8 mouse cellular contexts compared by ENCODE assay signal in the genomic region with DNA sequence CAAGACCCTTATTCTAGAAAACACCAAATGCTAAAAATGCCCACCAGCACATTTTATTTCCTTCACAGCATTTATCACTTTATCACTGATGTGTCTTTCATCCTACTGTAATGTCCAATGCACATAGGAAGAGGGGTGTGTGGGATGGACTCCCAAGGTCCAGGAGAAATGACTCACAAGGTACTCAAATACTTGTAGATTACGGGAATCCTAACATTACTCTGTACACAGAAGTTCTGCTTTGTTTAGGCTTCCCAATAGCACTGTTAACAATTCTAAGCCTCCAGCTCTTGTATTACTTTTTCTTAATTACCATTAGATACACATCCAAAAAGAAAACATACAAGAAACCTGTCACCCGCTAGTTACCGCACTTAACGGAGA. TPM values are rescaled to one million over a fixed set of nuclear protein-coding genes. Genes with fewer than 3 reads are reported as not detected.
DNase-seq lines count a peak whose midpoint lies in the region; ATAC-seq and TF ChIP-seq lines count a peak whose summit lies in the region.

No protein-coding gene starts in this region.

- peak overlapping the region; percentile 98 for H3K9ac ChIP-seq in lung, embryonic 15.5 days
- peak overlapping the region; percentile 100 for H3K9ac ChIP-seq in embryonic facial prominence, embryonic 14.5 days (ENCODE audit: low read depth, low read length)
- peak overlapping the region; percentile 99 for H3K9ac ChIP-seq in intestine, postnatal 0 days (ENCODE audit: low read depth, low read length)
- H3K9ac ChIP-seq in neural tube, embryonic 14.5 days (replicated peaks; ENCODE audit: low read depth, low read length): peak overlapping the region; percentile 100

- no peak for TF ChIP-seq CTCF in intestine, postnatal 0 days (IDR thresholded peaks at IDR 0.05; ENCODE audit: low read depth)

- peak overlapping the region; percentile 59 for H3K4me2 ChIP-seq in lung, embryonic 15.5 days
- peak overlapping the region; percentile 64 for H3K4me2 ChIP-seq in embryonic facial prominence, embryonic 14.5 days (ENCODE audit: low read depth, low read length)
- peak overlapping the region; percentile 89 for H3K4me2 ChIP-seq in intestine, postnatal 0 days (replicated peaks; ENCODE audit: low read depth)
- H3K4me2 ChIP-seq in neural tube, embryonic 14.5 days (ENCODE audit: low read depth, low read length): peak overlapping the region; percentile 56

- peak overlapping the region; percentile 93 for H3K4me3 ChIP-seq in lung, embryonic 15.5 days
- peak overlapping the region; percentile 97 for H3K4me3 ChIP-seq in embryonic facial prominence, embryonic 14.5 days (ENCODE audit: low read depth, low read length)
- H3K4me3 ChIP-seq in intestine, postnatal 0 days (ENCODE audit: low read depth, low read length): peak overlapping the region; percentile 92
- H3K4me3 ChIP-seq in neural tube, embryonic 14.5 days (ENCODE audit: low read depth, low read length): peak overlapping the region; percentile 95

- H3K36me3 ChIP-seq in lung, embryonic 15.5 days: no peaks in the 10 kb centered on the region
- H3K36me3 ChIP-seq in embryonic facial prominence, embryonic 14.5 days (ENCODE audit: control insufficient read depth, insufficient read depth, low read length): no peaks in the 10 kb centered on the region
- no peaks in the 10 kb centered on the region for H3K36me3 ChIP-seq in intestine, postnatal 0 days (ENCODE audit: control insufficient read depth, insufficient read depth)
- H3K36me3 ChIP-seq in neural tube, embryonic 14.5 days (ENCODE audit: control insufficient read depth, insufficient read depth, low read length): no peaks in the 10 kb centered on the region

- ATAC-seq in lung, embryonic 15.5 days (ENCODE audit: borderline replicate concordance, extremely low read depth, low FRiP score, low TSS enrichment): no peak
- no peak for ATAC-seq in embryonic facial prominence, embryonic 14.5 days (ENCODE audit: low read depth)
- ATAC-seq in intestine, postnatal 0 days: no peak
- no peak for ATAC-seq in neural tube, embryonic 14.5 days (ENCODE audit: low read depth)
- ATAC-seq in activated CD4-positive, CD25-positive, alpha-beta regulatory T cell, adult 4 months: no peak

- 0% methylated on average over 4 of the region's 4 CpGs for WGBS in lung, embryonic 15.5 days
- WGBS in embryonic facial prominence, embryonic 14.5 days: 1% methylated on average over 4 of the region's 4 CpGs
- 1% methylated on average over 4 of the region's 4 CpGs for WGBS in intestine, postnatal 0 days
- WGBS in neural tube, embryonic 14.5 days: 0% methylated on average over 4 of the region's 4 CpGs

- peaks cover 18% of the 10 kb centered on the region for H3K4me1 ChIP-seq in lung, embryonic 15.5 days
- H3K4me1 ChIP-seq in embryonic facial prominence, embryonic 14.5 days (ENCODE audit: control insufficient read depth, insufficient read depth, low read length): peaks cover 23% of the 10 kb centered on the region
- no peaks in the 10 kb centered on the region for H3K4me1 ChIP-seq in intestine, postnatal 0 days (replicated peaks; ENCODE audit: control insufficient read depth, insufficient read depth, low read length)
- peaks cover 15% of the 10 kb centered on the region; the same call in 1 of the 2 replicates for H3K4me1 ChIP-seq in neural tube, embryonic 14.5 days (ENCODE audit: control insufficient read depth, insufficient read depth, low read length)

- no peaks in the 10 kb centered on the region for H3K27me3 ChIP-seq in lung, embryonic 15.5 days
- no peaks in the 10 kb centered on the region for H3K27me3 ChIP-seq in embryonic facial prominence, embryonic 14.5 days (replicated peaks; ENCODE audit: control insufficient read depth, insufficient read depth, low read length)
- no peaks in the 10 kb centered on the region for H3K27me3 ChIP-seq in intestine, postnatal 0 days (replicated peaks; ENCODE audit: control insufficient read depth, insufficient read depth, low read length)
- 0 out of 2 replicates have a peak, but pooled peaks cover 2% of the 10 kb centered on the region for H3K27me3 ChIP-seq in neural tube, embryonic 14.5 days (ENCODE audit: control insufficient read depth, insufficient read depth, low read length)

- H3K27ac ChIP-seq in lung, embryonic 15.5 days: peak overlapping the region; percentile 100
- peak overlapping the region; percentile 100 for H3K27ac ChIP-seq in embryonic facial prominence, embryonic 14.5 days (replicated peaks; ENCODE audit: low read depth, low read length)
- no peak overlapping the region for H3K27ac ChIP-seq in intestine, postnatal 0 days (ENCODE audit: low read depth, low read length)
- peak overlapping the region; percentile 99 for H3K27ac ChIP-seq in neural tube, embryonic 14.5 days (ENCODE audit: low read depth, low read length)

- no peaks in the 10 kb centered on the region for H3K9me3 ChIP-seq in lung, embryonic 15.5 days
- no peaks in the 10 kb centered on the region for H3K9me3 ChIP-seq in embryonic facial prominence, embryonic 14.5 days (ENCODE audit: control insufficient read depth, low read length)
- no peaks in the 10 kb centered on the region for H3K9me3 ChIP-seq in intestine, postnatal 0 days (ENCODE audit: control insufficient read depth)
- H3K9me3 ChIP-seq in neural tube, embryonic 14.5 days (ENCODE audit: control insufficient read depth, low read length): no peaks in the 10 kb centered on the region

- no peak for DNase-seq in lung, adult 18-20 months
- DNase-seq in embryonic facial prominence, embryonic 14.5 days (ENCODE audit: low spot score): no peak
- DNase-seq in right cerebral cortex, postnatal 36 days (ENCODE audit: low spot score in 2 of 2): no peak
- no peak for DNase-seq in layer of hippocampus, postnatal 25 days (ENCODE audit: extremely low spot score in 1 of 2, low spot score in 1 of 2)

RNA-seq across cellular contexts. Expression of gene Slc39a10, which starts 40.4 kb away (rescaled TPM):
- 41.3 and 42.7 TPM in 2 replicates for polyA plus RNA-seq in lung, embryonic 15.5 days (2015; fragmentation: Nextera tagmentation; extraction: Ambion mirVana)
- polyA plus RNA-seq in embryonic facial prominence, embryonic 14.5 days (2014; fragmentation: Nextera tagmentation; extraction: Ambion mirVana): 49.9 and 54.6 TPM in 2 replicates
- polyA plus RNA-seq in intestine, postnatal 0 days (2015; fragmentation: Nextera tagmentation; extraction: Ambion mirVana): 5.0 and 5.8 TPM in 2 replicates
- 81.5 and 82.1 TPM in 2 replicates for polyA plus RNA-seq in neural tube, embryonic 14.5 days (2014; fragmentation: Nextera tagmentation; extraction: Ambion mirVana)
- total RNA-seq in layer of hippocampus, postnatal 25 days (2021): 100 to 1,000 TPM in 1 of 2 experiments, 10 to 100 TPM in 1; 97.3 to 107 TPM
- 10 to 100 TPM; 12.8 to 13.1 TPM for polyA plus RNA-seq in activated CD4-positive, CD25-positive, alpha-beta regulatory T cell, adult 4 months (2017; shearing (Covaris generic))
